Mouse (Mus musculus): ENCODE measurements at regions not wholly inside any gene's neighbourhood (a gene's known extent, or its start where the extent isn't known, plus 50 kb on each side); places are given as distances from the start of the nearest gene placed in this dataset.

GRCm38 (mm10) chr17:4804013-4804412, 190.1 kb upstream of the Arid1b start:
- peaks cover 8% of the 10 kb centered on the region; the same call in 1 of the 2 replicates for H3K4me1 ChIP-seq (replicated peaks)
- H3K9me3 ChIP-seq = no peaks in the 10 kb centered on the region
- no peaks in the 10 kb centered on the region for H3K27me3 ChIP-seq
- no peak overlapping the region for H3K4me3 ChIP-seq
- no peak overlapping the region for H3K9ac ChIP-seq
- no peak overlapping the region for H3K27ac ChIP-seq (replicated peaks)
- 91% methylated on average over 4 of the region's 4 CpGs for WGBS
- no peak overlapping the region for H3K4me2 ChIP-seq
- no peaks in the 10 kb centered on the region for H3K36me3 ChIP-seq
- no peak for ATAC-seq (ENCODE audit: low read depth)

GRCm38 (mm10) chr17:4806051-4806450, 188.1 kb upstream of the Arid1b start:
- no peak for ATAC-seq (ENCODE audit: low read depth)
- Histone ChIP-seq H3K27ac (replicated peaks) (no peak overlapping the region), H3K4me2 (no peak overlapping the region), H3K9ac (no peak overlapping the region), H3K36me3 (no peaks in the 10 kb centered on the region), H3K27me3 (no peaks in the 10 kb centered on the region), H3K4me1 (replicated peaks) (peaks cover 8% of the 10 kb centered on the region; the same call in 1 of the 2 replicates), H3K4me3 (no peak overlapping the region), H3K9me3 (no peaks in the 10 kb centered on the region)
- 45% methylated on average over 5 of the region's 5 CpGs for WGBS

GRCm38 (mm10) chr17:4808926-4809325, 185.2 kb upstream of the Arid1b start:
- no peak overlapping the region for H3K9ac ChIP-seq
- ATAC-seq (ENCODE audit: low read depth) = no peak
- 87% methylated on average over 3 of the region's 3 CpGs for WGBS
- no peaks in the 10 kb centered on the region for H3K9me3 ChIP-seq
- no peak overlapping the region for H3K4me2 ChIP-seq
- H3K27me3 ChIP-seq = no peaks in the 10 kb centered on the region
- H3K36me3 ChIP-seq = no peaks in the 10 kb centered on the region
- no peak overlapping the region for H3K4me3 ChIP-seq
- peaks cover 8% of the 10 kb centered on the region; the same call in 1 of the 2 replicates for H3K4me1 ChIP-seq (replicated peaks)
- H3K27ac ChIP-seq (replicated peaks) = no peak overlapping the region

GRCm38 (mm10) chr17:4813232-4813631, 180.9 kb upstream of the Arid1b start:
- H3K36me3 ChIP-seq = no peaks in the 10 kb centered on the region
- no peak overlapping the region for H3K4me2 ChIP-seq
- no peak overlapping the region for H3K27ac ChIP-seq (replicated peaks)
- ATAC-seq (ENCODE audit: low read depth) = no peak
- H3K9ac ChIP-seq = no peak overlapping the region
- WGBS = 88% methylated on average over 3 of the region's 3 CpGs
- H3K27me3 ChIP-seq = no peaks in the 10 kb centered on the region
- H3K4me1 ChIP-seq (replicated peaks) = no peaks in the 10 kb centered on the region
- no peak overlapping the region for H3K4me3 ChIP-seq
- H3K9me3 ChIP-seq = 0 out of 2 replicates have a peak, but pooled peaks cover 3% of the 10 kb centered on the region

GRCm38 (mm10) chr17:4813666-4814065, 180.5 kb upstream of the Arid1b start:
- Histone ChIP-seq H3K9me3 (0 out of 2 replicates have a peak, but pooled peaks cover 3% of the 10 kb centered on the region), H3K4me3 (no peak overlapping the region), H3K36me3 (no peaks in the 10 kb centered on the region), H3K27ac (replicated peaks) (no peak overlapping the region), H3K9ac (no peak overlapping the region), H3K4me2 (no peak overlapping the region), H3K27me3 (no peaks in the 10 kb centered on the region), H3K4me1 (replicated peaks) (no peaks in the 10 kb centered on the region)
- 79% methylated on average over 6 of the region's 6 CpGs for WGBS
- ATAC-seq (ENCODE audit: low read depth) = no peak

- 83% methylated on average over 8 of the region's 8 CpGs for WGBS
- H3K4me3 ChIP-seq = no peak overlapping the region
- no peak for ATAC-seq (ENCODE audit: low read depth)
- no peaks in the 10 kb centered on the region for H3K9me3 ChIP-seq
- no peak overlapping the region for H3K27ac ChIP-seq (replicated peaks)
- H3K4me1 ChIP-seq (replicated peaks) = no peaks in the 10 kb centered on the region
- no peaks in the 10 kb centered on the region for H3K27me3 ChIP-seq
- H3K9ac ChIP-seq = no peak overlapping the region
- H3K4me2 ChIP-seq = no peak overlapping the region
- no peaks in the 10 kb centered on the region for H3K36me3 ChIP-seq
Observed at GRCm38 (mm10) chr17:4825221-4825895, 168.8 kb upstream of the Arid1b start.

- 77% methylated on average over 7 of the region's 7 CpGs for WGBS
- Histone ChIP-seq H3K9ac (no peak overlapping the region), H3K4me1 (replicated peaks) (peaks cover 15% of the 10 kb centered on the region; the same call in 1 of the 2 replicates), H3K27me3 (no peaks in the 10 kb centered on the region), H3K9me3 (no peaks in the 10 kb centered on the region), H3K4me2 (no peak overlapping the region), H3K27ac (replicated peaks) (no peak overlapping the region), H3K36me3 (no peaks in the 10 kb centered on the region), H3K4me3 (no peak overlapping the region)
- no peak for ATAC-seq (ENCODE audit: low read depth)
Observed at GRCm38 (mm10) chr17:4834065-4834464, 160.1 kb upstream of the Arid1b start.

GRCm38 (mm10) chr17:4834571-4834970, 159.6 kb upstream of the Arid1b start:
- Histone ChIP-seq H3K4me3 (no peak overlapping the region), H3K27me3 (no peaks in the 10 kb centered on the region), H3K9ac (no peak overlapping the region), H3K4me2 (no peak overlapping the region), H3K4me1 (replicated peaks) (peaks cover 15% of the 10 kb centered on the region; the same call in 1 of the 2 replicates), H3K9me3 (no peaks in the 10 kb centered on the region), H3K36me3 (no peaks in the 10 kb centered on the region), H3K27ac (replicated peaks) (0 out of 2 replicates have a peak overlapping the region, but pooled peaks have one; percentile 15)
- ATAC-seq (ENCODE audit: low read depth) = no peak
- WGBS = 37% methylated on average over 7 of the region's 7 CpGs

- ATAC-seq (ENCODE audit: low read depth) = no peak
- Histone ChIP-seq H3K4me1 (replicated peaks) (peaks cover 15% of the 10 kb centered on the region; the same call in 1 of the 2 replicates), H3K27me3 (no peaks in the 10 kb centered on the region), H3K4me2 (no peak overlapping the region), H3K4me3 (no peak overlapping the region), H3K36me3 (no peaks in the 10 kb centered on the region), H3K9me3 (no peaks in the 10 kb centered on the region), H3K27ac (replicated peaks) (0 out of 2 replicates have a peak overlapping the region, but pooled peaks have one; percentile 15), H3K9ac (no peak overlapping the region)
- 58% methylated on average over 8 of the region's 8 CpGs for WGBS
Observed at GRCm38 (mm10) chr17:4835065-4835705, 158.9 kb upstream of the Arid1b start.

GRCm38 (mm10) chr17:4840123-4840522, 154.0 kb upstream of the Arid1b start:
- Histone ChIP-seq H3K36me3 (no peaks in the 10 kb centered on the region), H3K9me3 (no peaks in the 10 kb centered on the region), H3K9ac (no peak overlapping the region), H3K4me1 (replicated peaks) (peaks cover 3% of the 10 kb centered on the region; the same call in 1 of the 2 replicates), H3K4me2 (no peak overlapping the region), H3K4me3 (no peak overlapping the region), H3K27me3 (no peaks in the 10 kb centered on the region), H3K27ac (replicated peaks) (no peak overlapping the region)
- WGBS = 95% methylated on average over 3 of the region's 3 CpGs
- no peak for ATAC-seq (ENCODE audit: low read depth)

- H3K4me2 ChIP-seq = no peak overlapping the region
- H3K9me3 ChIP-seq = no peaks in the 10 kb centered on the region
- H3K4me3 ChIP-seq = no peak overlapping the region
- H3K4me1 ChIP-seq (replicated peaks) = 0 out of 2 replicates have a peak, but pooled peaks cover 5% of the 10 kb centered on the region
- H3K9ac ChIP-seq = no peak overlapping the region
- no peak for ATAC-seq (ENCODE audit: low read depth)
- WGBS = 90% methylated on average over 3 of the region's 3 CpGs
- H3K36me3 ChIP-seq = no peaks in the 10 kb centered on the region
- no peak overlapping the region for H3K27ac ChIP-seq (replicated peaks)
- no peaks in the 10 kb centered on the region for H3K27me3 ChIP-seq
Observed at GRCm38 (mm10) chr17:4858304-4858703, 135.8 kb upstream of the Arid1b start.

GRCm38 (mm10) chr17:4864901-4865300, 129.2 kb upstream of the Arid1b start:
- peak overlapping the region; percentile 48 for H3K4me2 ChIP-seq
- 51% methylated on average over 10 of the region's 10 CpGs for WGBS

More at GRCm38 (mm10) chr17:4864901-4865300, 129.2 kb upstream of the Arid1b start:
- Histone ChIP-seq H3K9ac (no peak overlapping the region), H3K27ac (replicated peaks) (0 out of 2 replicates have a peak overlapping the region, but pooled peaks have one; percentile 50), H3K27me3 (no peaks in the 10 kb centered on the region), H3K36me3 (no peaks in the 10 kb centered on the region), H3K4me3 (no peak overlapping the region), H3K9me3 (no peaks in the 10 kb centered on the region), H3K4me1 (replicated peaks) (peaks cover 23% of the 10 kb centered on the region)
- no peak for ATAC-seq (ENCODE audit: low read depth)
